Mouse (Mus musculus) layer of hippocampus, adult 11-12 months (tissue): ENCODE measurements around the gene Il4i1.

Experiments
- DNase-seq: peaks from one replicate; pipeline ENCODE4 v3.0.0; 2022; ENCODE audit warnings: low spot score

The Il4i1 gene

GRCm38 (mm10) chr7:44849416-44850111, 33.4 kb downstream of the Il4i1 start:
- peak; percentile 94 for DNase-seq

GRCm38 (mm10) chr7:44850146-44850545, 34.0 kb downstream of the Il4i1 start:
- peak; percentile 79 for DNase-seq

GRCm38 (mm10) chr7:44850789-44851624, 34.8 kb downstream of the Il4i1 start:
- DNase-seq = no peak

GRCm38 (mm10) chr7:44851625-44852234, 35.5 kb downstream of the Il4i1 start:
- DNase-seq = no peak

- DNase-seq = no peak
Measured at GRCm38 (mm10) chr7:44852259-44853027, 36.3 kb downstream of the Il4i1 start.

- DNase-seq = no peak
Measured at GRCm38 (mm10) chr7:44853065-44853464, 36.9 kb downstream of the Il4i1 start.

GRCm38 (mm10) chr7:44853596-44854355, 37.6 kb downstream of the Il4i1 start:
- no peak for DNase-seq

- peak; percentile 79 for DNase-seq
Measured at GRCm38 (mm10) chr7:44854356-44855031, 38.3 kb downstream of the Il4i1 start.

- DNase-seq = no peak
Measured at GRCm38 (mm10) chr7:44855036-44855435, 38.8 kb downstream of the Il4i1 start.

- DNase-seq = no peak
Measured at GRCm38 (mm10) chr7:44856265-44856916, 40.2 kb downstream of the Il4i1 start.

- peak; percentile 94 for DNase-seq
Measured at GRCm38 (mm10) chr7:44857042-44857552, 40.9 kb downstream of the Il4i1 start, which contains the start of gene Pnkp. Gene Pnkp, plus strand, starts transcription at chr7:44857139.

GRCm38 (mm10) chr7:44857905-44858304, 41.7 kb downstream of the Il4i1 start:
- no peak for DNase-seq

GRCm38 (mm10) chr7:44859896-44860295, 43.7 kb downstream of the Il4i1 start:
- DNase-seq = no peak

GRCm38 (mm10) chr7:44860576-44861428, 44.6 kb downstream of the Il4i1 start:
- DNase-seq = no peak

- no peak for DNase-seq
Measured at GRCm38 (mm10) chr7:44861429-44861816, 45.2 kb downstream of the Il4i1 start.

GRCm38 (mm10) chr7:44862434-44862833, 46.2 kb downstream of the Il4i1 start:
- no peak for DNase-seq

GRCm38 (mm10) chr7:44863210-44863609, 47.0 kb downstream of the Il4i1 start:
- no peak for DNase-seq

- DNase-seq = no peak
Measured at GRCm38 (mm10) chr7:44863982-44864494, 47.9 kb downstream of the Il4i1 start.
